Mouse (Mus musculus): ENCODE measurements around the gene Olfr543. TPM values are rescaled to one million over a fixed set of nuclear protein-coding genes. Genes with fewer than 3 reads are reported as not detected.

Gene Olfr543
- polyA plus RNA-seq (2012; ENCODE audit: low replicate concordance): not detected in 2 replicates

GRCm38 (mm10) chr7:102481579-102481978, at the start of gene Olfr543:
Olfr543 (minus strand) TSS chr7:102481679.

GRCm38 (mm10) chr7:102499473-102499872, 18.0 kb upstream of the Olfr543 start, which contains the start of gene Olfr545:
Olfr545 (minus strand) TSS chr7:102499573.

GRCm38 (mm10) chr7:102488161-102488560, 6.7 kb upstream of the Olfr543 start, which contains the start of gene Olfr544:
Olfr544 (minus strand) TSS chr7:102488313.

GRCm38 (mm10) chr7:102441657-102442391, 39.7 kb downstream of the Olfr543 start, which contains the start of gene Rrm1:
Rrm1 (plus strand) TSS chr7:102441695.

Other genes starting within 250 kb of the Olfr543 start
- gene Rhog, start 225.6 kb downstream of the Olfr543 start, polyA plus RNA-seq (2012; ENCODE audit: low replicate concordance): 60.1 and 267 TPM in 2 replicates
- 40.4 and 40.7 TPM in 2 replicates for gene Stim1, start 213.9 kb downstream of the Olfr543 start, polyA plus RNA-seq (2012; ENCODE audit: low replicate concordance)
- 19.3 and 87.3 TPM in 2 replicates for gene Rrm1, start 40.0 kb downstream of the Olfr543 start, polyA plus RNA-seq (2012; ENCODE audit: low replicate concordance)
- gene Olfr544, start 6.6 kb upstream of the Olfr543 start, polyA plus RNA-seq (2012; ENCODE audit: low replicate concordance): not detected in 2 replicates
- gene Olfr545, start 17.9 kb upstream of the Olfr543 start, polyA plus RNA-seq (2012; ENCODE audit: low replicate concordance): not detected in 2 replicates
- gene Olfr547, start 53.1 kb upstream of the Olfr543 start, polyA plus RNA-seq (2012; ENCODE audit: low replicate concordance): not detected in 2 replicates
- gene Olfr548-ps1, start 59.2 kb upstream of the Olfr543 start, polyA plus RNA-seq (2012; ENCODE audit: low replicate concordance): not detected in 2 replicates
- not detected in 2 replicates for gene Olfr549, start 68.2 kb upstream of the Olfr543 start, polyA plus RNA-seq (2012; ENCODE audit: low replicate concordance)
- 2.1 and 6.2 TPM in 2 replicates for gene Trim21, start 83.8 kb upstream of the Olfr543 start, polyA plus RNA-seq (2012; ENCODE audit: low replicate concordance)
- gene Olfr550, start 89.8 kb upstream of the Olfr543 start, polyA plus RNA-seq (2012; ENCODE audit: low replicate concordance): not detected in 2 replicates
- not detected in 2 replicates for gene Olfr551, start 110.2 kb upstream of the Olfr543 start, polyA plus RNA-seq (2012; ENCODE audit: low replicate concordance)
- gene Olfr552, start 116.1 kb upstream of the Olfr543 start, polyA plus RNA-seq (2012; ENCODE audit: low replicate concordance): 0.06 TPM in 1 of 2 replicates, not detected in the other
- 0.37 TPM in 1 of 2 replicates, not detected in the other for gene Olfr553, start 136.5 kb upstream of the Olfr543 start, polyA plus RNA-seq (2012; ENCODE audit: low replicate concordance)
- gene Olfr554, start 156.8 kb upstream of the Olfr543 start, polyA plus RNA-seq (2012; ENCODE audit: low replicate concordance): 0.07 TPM in 1 of 2 replicates, not detected in the other
- not detected in 2 replicates for gene Olfr555, start 177.1 kb upstream of the Olfr543 start, polyA plus RNA-seq (2012; ENCODE audit: low replicate concordance)
- gene Olfr556, start 183.2 kb upstream of the Olfr543 start, polyA plus RNA-seq (2012; ENCODE audit: low replicate concordance): not detected in 2 replicates
- gene Trim68, start 205.6 kb upstream of the Olfr543 start, polyA plus RNA-seq (2012; ENCODE audit: low replicate concordance): 0.35 and 1.2 TPM in 2 replicates
- not detected in 2 replicates for gene Olfr557, start 214.2 kb upstream of the Olfr543 start, polyA plus RNA-seq (2012; ENCODE audit: low replicate concordance)
- gene Olfr558, start 220.5 kb upstream of the Olfr543 start, polyA plus RNA-seq (2012; ENCODE audit: low replicate concordance): not detected in 2 replicates
- not detected in 2 replicates for gene Olfr33, start 237.4 kb upstream of the Olfr543 start, polyA plus RNA-seq (2012; ENCODE audit: low replicate concordance)
- not detected in 2 replicates for gene Olfr559, start 245.8 kb upstream of the Olfr543 start, polyA plus RNA-seq (2012; ENCODE audit: low replicate concordance)

Data from leukemia stem cell, adult 10-12 weeks (primary cell).